Mouse (Mus musculus) embryonic facial prominence, embryonic 15.5 days (tissue): ENCODE measurements at regions not wholly inside any gene's neighbourhood (a gene's known extent, or its start where the extent isn't known, plus 50 kb on each side); places are given as distances from the start of the nearest gene placed in this dataset.

ENCODE experiments used
- ATAC-seq: fragments of 200-750 bp; cut with Nextera tagmentation; 2 replicates; pipeline ENCODE4 v1.8.0; 2017; ENCODE audit warnings: low read depth, moderate TSS enrichment; ENCODE audit not compliant: insufficient number of reproducible peaks, low FRiP score, low TSS enrichment
- H3K27ac ChIP-seq: fragments of 300-500 bp; sonication (generic); replicated peaks from 2 replicates; pipeline ENCODE4 v1.5.1; 2015; ENCODE audit warnings: mild to moderate bottlenecking, inconsistent platforms
- H3K27me3 ChIP-seq: fragments of 300-500 bp; sonication (generic); 2 replicates; pipeline ENCODE4 v1.6.1; 2015; ENCODE audit warnings: inconsistent platforms
- H3K36me3 ChIP-seq: fragments of 300-500 bp; sonication (generic); 2 replicates; pipeline ENCODE4 v1.6.1; 2015; ENCODE audit warnings: mild to moderate bottlenecking, inconsistent platforms
- H3K4me1 ChIP-seq: fragments of 300-500 bp; sonication (generic); 2 replicates; pipeline ENCODE4 v1.6.1; 2015; ENCODE audit warnings: inconsistent platforms
- H3K4me2 ChIP-seq: fragments of 300-500 bp; sonication (generic); replicated peaks from 2 replicates; pipeline ENCODE4 v1.6.1; 2015; ENCODE audit warnings: mild to moderate bottlenecking, inconsistent platforms
- H3K4me3 ChIP-seq: fragments of 300-500 bp; sonication (generic); replicated peaks from 2 replicates; pipeline ENCODE4 v1.5.1; 2015; ENCODE audit warnings: mild to moderate bottlenecking, inconsistent platforms
- H3K9ac ChIP-seq: fragments of 300-500 bp; sonication (generic); 2 replicates; pipeline ENCODE4 v1.6.1; 2015; ENCODE audit warnings: inconsistent platforms
- H3K9me3 ChIP-seq: fragments of 300-500 bp; sonication (generic); replicated peaks from 2 replicates; pipeline ENCODE4 v1.6.1; 2016; ENCODE audit warnings: inconsistent platforms
- WGBS: fragments of 180-500 bp; shearing (Covaris S2); methylation state at CpG from one replicate; pipeline ENCODE4 v1.1.7; 2015; 5-methylcytosine and 5-hydroxymethylcytosine counted together

DNA sequence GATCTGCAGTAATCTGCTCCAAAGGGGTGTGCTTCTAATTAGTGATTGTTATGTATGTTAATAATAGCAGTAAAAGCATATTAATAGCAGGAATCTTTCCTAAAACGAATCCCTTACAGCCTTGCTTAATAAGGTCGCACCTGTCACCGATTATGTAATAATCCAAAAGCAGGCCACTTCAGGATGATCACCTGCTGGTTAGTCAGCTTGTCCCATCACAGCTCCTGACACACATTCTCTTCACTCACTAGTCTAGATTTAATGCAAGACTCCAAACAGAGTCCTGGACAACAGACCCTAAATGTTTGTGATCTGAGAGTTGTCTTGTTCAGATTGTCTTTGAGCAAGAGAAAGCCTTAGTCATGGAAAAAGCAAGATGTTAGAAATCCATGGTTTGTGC, 85.2 kb upstream of the Kctd3 start:
- Histone ChIP-seq H3K27ac (no peak overlapping the region), H3K4me1 (no peaks in the 10 kb centered on the region), H3K4me3 (no peak overlapping the region), H3K9ac (no peak overlapping the region), H3K9me3 (no peaks in the 10 kb centered on the region), H3K4me2 (no peak overlapping the region), H3K36me3 (no peaks in the 10 kb centered on the region), H3K27me3 (no peaks in the 10 kb centered on the region)
- WGBS = 80% methylated on average over 3 of the region's 3 CpGs
- no peak for ATAC-seq

DNA sequence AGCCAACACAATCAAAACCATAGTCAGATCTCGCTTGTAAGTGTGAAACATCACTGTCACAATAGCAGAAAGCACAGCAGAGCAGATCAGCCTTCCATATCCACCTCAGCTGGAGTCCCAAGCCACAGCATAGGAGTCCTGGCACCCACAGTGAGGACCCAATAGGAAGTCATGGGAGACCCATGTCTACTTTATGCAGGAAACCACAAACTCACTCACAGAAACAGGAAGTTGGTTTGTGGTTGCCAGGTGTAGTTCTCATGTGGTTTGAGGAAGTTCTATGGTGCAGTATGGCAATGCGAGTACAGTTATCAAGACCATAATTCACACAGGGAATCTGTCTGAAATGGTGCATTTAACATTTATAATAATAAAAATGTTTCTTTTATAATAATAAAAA, 77.6 kb upstream of the Kctd3 start:
- Histone ChIP-seq H3K9ac (no peak overlapping the region), H3K4me1 (peaks cover 4% of the 10 kb centered on the region), H3K4me3 (no peak overlapping the region), H3K27me3 (no peaks in the 10 kb centered on the region), H3K27ac (no peak overlapping the region), H3K9me3 (no peaks in the 10 kb centered on the region), H3K4me2 (no peak overlapping the region), H3K36me3 (no peaks in the 10 kb centered on the region)
- ATAC-seq = no peak
- WGBS = 81% methylated on average over 2 of the region's 2 CpGs

DNA sequence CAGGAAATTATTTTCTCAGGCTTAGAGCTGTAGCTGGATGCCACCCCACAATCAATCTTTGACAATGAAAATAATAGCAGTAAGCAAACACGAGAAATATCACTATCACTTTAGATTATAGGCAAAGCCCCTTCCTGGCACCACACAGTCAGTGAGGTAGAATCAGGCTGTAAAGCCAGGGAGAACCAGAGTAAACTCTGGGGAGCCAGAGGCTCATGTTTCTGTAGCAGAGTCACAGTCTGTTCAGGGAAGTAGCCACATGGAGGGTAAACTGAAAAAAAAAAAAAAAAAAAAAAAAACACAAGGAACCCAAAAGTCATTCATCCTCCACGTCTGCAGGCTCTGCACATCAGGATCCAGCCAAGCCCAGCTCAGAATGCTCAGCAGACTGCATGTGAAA, 73.6 kb upstream of the Kctd3 start:
- H3K4me2 ChIP-seq = peak overlapping the region; percentile 33; the same call in 1 of the 2 replicates

DNA sequence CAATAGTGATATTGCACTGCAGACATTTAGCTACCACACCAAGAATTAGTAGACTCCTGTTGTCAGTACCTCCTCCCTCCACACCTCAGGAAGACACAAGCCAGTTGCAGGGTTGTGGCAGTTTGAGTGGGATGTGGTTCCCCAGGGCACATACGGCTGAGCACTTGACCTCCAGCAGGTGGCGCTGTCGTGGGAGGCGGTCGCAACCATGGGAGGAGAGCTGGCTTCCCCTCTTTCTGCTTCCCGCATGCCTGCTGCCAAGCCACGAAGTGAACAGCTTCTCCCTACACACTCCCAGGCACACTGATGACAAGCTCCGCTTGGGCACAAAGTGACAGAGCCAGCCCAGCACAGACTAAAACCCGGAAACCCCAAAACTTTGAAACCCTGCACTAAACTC, 73.2 kb upstream of the Kctd3 start:
- H3K4me3 ChIP-seq = no peak overlapping the region
- 23% methylated on average over 9 of the region's 9 CpGs for WGBS
- H3K4me2 ChIP-seq = peak overlapping the region; percentile 33
- H3K27me3 ChIP-seq = no peaks in the 10 kb centered on the region
- H3K9me3 ChIP-seq = no peaks in the 10 kb centered on the region
- H3K27ac ChIP-seq = no peak overlapping the region
- peaks cover 4% of the 10 kb centered on the region for H3K4me1 ChIP-seq
- ATAC-seq = peak; percentile 65; the same call in 1 of the 2 replicates
- no peaks in the 10 kb centered on the region for H3K36me3 ChIP-seq
- no peak overlapping the region for H3K9ac ChIP-seq

More for the DNA sequence above, 73.6 kb upstream of the Kctd3 start:
- no peak overlapping the region for H3K9ac ChIP-seq
- H3K27ac ChIP-seq = no peak overlapping the region
- no peaks in the 10 kb centered on the region for H3K36me3 ChIP-seq
- H3K4me3 ChIP-seq = no peak overlapping the region
- H3K9me3 ChIP-seq = no peaks in the 10 kb centered on the region
- H3K27me3 ChIP-seq = no peaks in the 10 kb centered on the region
- peaks cover 4% of the 10 kb centered on the region for H3K4me1 ChIP-seq
- no peak for ATAC-seq
- 40% methylated on average over 2 of the region's 2 CpGs for WGBS

DNA sequence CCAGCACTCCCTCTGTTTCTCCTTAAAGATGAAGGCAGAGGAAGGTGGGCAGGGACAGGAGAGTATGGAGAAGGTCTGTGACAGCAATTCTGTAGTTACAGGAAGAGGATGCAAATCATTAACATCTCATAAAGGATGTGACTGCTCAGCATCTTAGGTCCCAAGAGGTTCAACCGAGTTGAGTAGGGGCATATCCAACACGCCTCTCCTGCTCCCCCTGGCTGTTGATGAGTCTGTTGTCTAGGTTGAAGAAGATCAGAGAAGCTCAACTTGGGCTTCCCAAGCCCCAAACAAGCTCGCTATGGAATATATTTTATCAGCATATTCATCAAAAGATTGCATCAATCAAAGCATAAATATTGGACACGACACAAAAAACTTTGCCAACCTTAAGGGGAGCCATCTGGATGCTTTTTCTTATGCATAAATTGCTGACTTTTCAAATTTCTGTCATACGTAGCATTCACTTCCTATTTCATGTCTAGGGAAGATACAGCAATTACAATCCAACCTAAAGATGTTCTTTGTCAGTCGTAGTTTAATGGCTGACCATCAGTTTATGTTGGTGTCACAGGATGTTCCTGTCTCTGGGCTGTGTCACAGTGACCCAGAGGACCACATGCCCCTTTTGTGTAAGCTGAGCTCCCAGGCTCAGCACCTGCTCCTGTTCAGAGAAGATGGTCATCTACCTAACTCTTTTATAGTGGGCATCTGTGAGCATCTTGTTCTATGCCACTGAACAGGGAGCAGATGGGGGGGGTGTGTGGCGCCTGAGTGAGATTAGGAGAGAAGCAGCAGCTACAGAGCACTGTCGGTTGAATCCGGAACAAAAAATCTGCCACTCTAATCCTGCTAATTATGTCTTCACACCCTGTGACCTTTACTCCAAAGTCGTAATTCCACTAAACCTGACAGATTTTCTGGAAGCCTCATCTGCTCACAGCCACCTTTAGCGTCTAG, 72.1 kb upstream of the Kctd3 start:
- Histone ChIP-seq H3K9ac (no peak overlapping the region), H3K4me2 (no peak overlapping the region), H3K4me3 (no peak overlapping the region), H3K27ac (no peak overlapping the region), H3K9me3 (no peaks in the 10 kb centered on the region), H3K4me1 (peaks cover 4% of the 10 kb centered on the region), H3K27me3 (no peaks in the 10 kb centered on the region), H3K36me3 (no peaks in the 10 kb centered on the region)
- 67% methylated on average over 11 of the region's 11 CpGs for WGBS
- ATAC-seq = no peak

DNA sequence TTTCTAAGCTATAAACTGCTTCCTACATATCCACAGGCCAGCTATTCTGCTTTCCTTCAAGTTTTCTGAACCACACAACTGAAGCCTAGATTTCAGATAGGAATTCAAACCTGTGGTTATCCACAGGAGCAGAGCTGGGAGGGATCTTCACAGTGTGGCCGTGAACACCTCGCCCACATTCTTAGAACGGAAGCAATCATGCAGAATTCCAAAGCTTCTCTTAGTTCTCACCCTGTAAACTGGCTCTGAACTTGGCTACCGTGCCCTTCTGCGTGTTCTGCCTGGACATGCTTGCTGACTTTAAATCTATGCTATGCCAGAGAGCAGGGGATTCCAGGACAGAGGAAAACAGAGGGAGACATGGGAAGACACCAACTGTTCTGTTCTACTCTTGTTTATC, 70.2 kb upstream of the Kctd3 start:
- Histone ChIP-seq H3K4me1 (peaks cover 4% of the 10 kb centered on the region), H3K27ac (no peak overlapping the region), H3K27me3 (no peaks in the 10 kb centered on the region), H3K36me3 (no peaks in the 10 kb centered on the region), H3K4me2 (no peak overlapping the region), H3K9me3 (no peaks in the 10 kb centered on the region), H3K9ac (no peak overlapping the region), H3K4me3 (no peak overlapping the region)
- WGBS = 61% methylated on average over 5 of the region's 5 CpGs
- no peak for ATAC-seq

DNA sequence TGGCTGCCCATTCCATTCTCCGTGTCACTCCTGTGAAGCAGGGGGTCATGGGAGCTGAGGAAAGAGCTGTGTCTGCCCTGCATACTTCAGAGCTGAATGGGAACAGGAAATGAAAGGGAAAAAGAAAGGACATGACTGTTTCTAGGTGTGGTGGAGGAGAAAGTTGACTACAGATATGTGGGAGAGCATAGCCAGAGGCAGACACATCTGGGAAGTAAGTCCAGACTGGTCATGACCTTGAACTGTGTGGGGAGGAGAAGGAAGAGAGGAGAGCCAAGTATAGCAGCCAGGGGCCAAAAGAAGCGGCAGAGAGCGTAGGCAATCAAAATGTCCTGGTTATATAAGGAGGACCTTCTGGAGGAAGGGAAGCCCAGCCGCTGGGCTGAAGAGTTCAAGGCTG, 68.6 kb upstream of the Kctd3 start:
- no peak overlapping the region for H3K9ac ChIP-seq
- no peaks in the 10 kb centered on the region for H3K36me3 ChIP-seq
- no peak for ATAC-seq
- H3K9me3 ChIP-seq = no peaks in the 10 kb centered on the region
- no peak overlapping the region for H3K4me2 ChIP-seq
- H3K27ac ChIP-seq = no peak overlapping the region
- no peak overlapping the region for H3K4me3 ChIP-seq
- H3K4me1 ChIP-seq = peaks cover 4% of the 10 kb centered on the region
- WGBS = 77% methylated on average over 4 of the region's 4 CpGs
- no peaks in the 10 kb centered on the region for H3K27me3 ChIP-seq

DNA sequence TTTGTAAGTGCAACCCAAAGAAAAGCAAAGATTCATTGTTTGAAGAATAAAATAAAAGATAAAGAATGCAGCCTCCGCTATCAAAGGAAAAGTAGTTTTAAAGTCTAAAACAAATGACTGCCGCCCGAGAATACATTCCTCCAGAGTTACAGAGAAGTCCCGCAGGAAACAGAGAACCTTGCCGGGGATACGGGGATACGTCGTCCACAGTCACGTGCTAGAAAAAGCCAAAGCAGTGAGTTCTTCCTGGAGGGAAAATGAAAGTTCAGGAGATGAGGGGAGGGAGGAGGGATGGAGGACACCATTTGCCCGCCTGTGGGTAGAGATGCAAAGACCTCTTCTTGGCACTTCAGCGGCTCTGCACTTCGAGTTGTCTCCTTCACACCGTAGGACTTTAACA, 68.0 kb upstream of the Kctd3 start:
- Histone ChIP-seq H3K36me3 (no peaks in the 10 kb centered on the region), H3K9me3 (no peaks in the 10 kb centered on the region), H3K9ac (no peak overlapping the region), H3K27ac (no peak overlapping the region), H3K4me3 (no peak overlapping the region), H3K4me1 (peaks cover under 1% of the 10 kb centered on the region; the same call in 1 of the 2 replicates), H3K27me3 (no peaks in the 10 kb centered on the region), H3K4me2 (no peak overlapping the region)
- ATAC-seq = no peak
- WGBS = 75% methylated on average over 13 of the region's 13 CpGs

DNA sequence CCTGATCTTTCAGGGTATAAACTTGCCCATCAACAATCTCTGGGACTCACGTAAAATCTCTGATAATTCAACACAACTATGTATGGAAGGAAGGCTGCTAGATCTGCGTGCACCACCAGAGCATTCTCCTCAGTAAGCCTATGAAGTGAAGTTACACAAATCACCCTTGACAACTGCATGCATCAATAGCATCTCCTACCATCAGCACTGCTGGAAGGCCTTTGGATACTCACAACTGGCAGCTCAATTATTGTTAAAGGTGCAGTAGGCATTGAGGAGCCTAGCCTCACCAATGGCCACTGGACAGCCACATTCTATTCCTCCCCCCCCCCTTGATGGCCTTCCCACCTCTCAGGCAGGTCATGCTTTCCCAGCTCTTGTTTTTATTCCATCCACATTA, 64.9 kb upstream of the Kctd3 start:
- H3K4me2 ChIP-seq = no peak overlapping the region
- 82% methylated on average over 2 of the region's 2 CpGs for WGBS
- H3K4me1 ChIP-seq = peaks cover 3% of the 10 kb centered on the region; the same call in 1 of the 2 replicates
- ATAC-seq = no peak
- no peak overlapping the region for H3K9ac ChIP-seq
- no peaks in the 10 kb centered on the region for H3K27me3 ChIP-seq
- no peaks in the 10 kb centered on the region for H3K36me3 ChIP-seq
- no peak overlapping the region for H3K4me3 ChIP-seq
- no peak overlapping the region for H3K27ac ChIP-seq
- H3K9me3 ChIP-seq = no peaks in the 10 kb centered on the region

DNA sequence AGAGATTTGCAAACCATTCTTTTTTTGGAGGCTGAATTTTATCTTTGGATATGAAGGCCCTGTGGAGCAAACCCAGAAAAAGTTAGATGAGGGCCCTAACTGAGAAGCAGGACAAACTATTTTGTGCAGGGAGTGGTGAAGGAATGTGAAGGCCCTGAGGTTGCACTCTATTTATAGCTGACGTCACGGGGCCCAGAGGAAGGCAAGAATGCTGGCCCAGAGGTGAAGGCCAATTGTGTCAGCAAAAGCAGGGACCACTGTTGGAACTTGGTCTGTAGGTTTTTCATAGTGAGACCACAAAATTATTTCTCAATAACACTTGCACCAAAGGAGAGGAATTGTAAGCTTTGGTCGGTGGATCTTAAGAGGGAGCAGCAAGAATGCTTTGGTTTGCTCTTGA, 60.6 kb upstream of the Kctd3 start:
- WGBS = 54% methylated on average over 3 of the region's 3 CpGs
- Histone ChIP-seq H3K4me3 (no peak overlapping the region), H3K27me3 (no peaks in the 10 kb centered on the region), H3K27ac (no peak overlapping the region), H3K9me3 (no peaks in the 10 kb centered on the region), H3K9ac (no peak overlapping the region), H3K4me1 (peaks cover 5% of the 10 kb centered on the region; the same call in 1 of the 2 replicates), H3K36me3 (no peaks in the 10 kb centered on the region), H3K4me2 (no peak overlapping the region)
- ATAC-seq = no peak

DNA sequence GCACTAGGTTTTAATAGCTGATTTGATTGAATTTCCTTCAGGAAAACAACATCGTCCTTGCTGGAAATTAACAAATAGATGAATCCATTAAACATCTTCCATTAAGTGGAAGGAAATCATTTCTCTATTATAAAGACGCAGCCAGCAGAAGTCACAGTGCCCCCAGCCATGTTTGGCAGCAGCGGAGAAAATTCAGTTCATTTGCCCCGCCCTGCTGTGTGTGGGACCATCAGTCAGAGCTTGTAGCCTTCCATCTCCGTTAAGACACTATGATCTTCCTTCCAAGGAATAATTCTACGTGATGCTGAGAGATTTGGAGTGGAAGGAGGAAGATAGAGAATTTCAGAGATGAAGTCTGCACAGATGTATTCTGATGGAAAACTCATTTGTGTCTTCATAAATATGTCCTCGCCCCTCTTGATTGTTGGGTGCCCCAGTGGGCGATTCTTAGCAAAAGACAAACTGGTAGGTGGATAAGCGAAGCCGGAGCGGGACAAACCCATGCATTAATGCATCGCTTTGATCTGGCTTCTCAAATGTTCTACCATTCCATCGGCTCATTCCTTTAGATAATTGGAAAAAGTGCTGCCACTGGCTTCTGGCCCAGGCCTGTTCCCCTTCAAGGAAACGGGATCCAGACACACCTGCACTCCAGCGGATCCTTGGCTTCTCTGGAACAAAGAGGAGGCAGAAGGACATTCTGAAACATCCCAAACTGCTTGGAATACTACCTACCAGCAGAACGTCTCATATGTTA, 59.7 kb upstream of the Kctd3 start:
- no peaks in the 10 kb centered on the region for H3K27me3 ChIP-seq
- no peak overlapping the region for H3K4me3 ChIP-seq
- H3K4me1 ChIP-seq = peaks cover 5% of the 10 kb centered on the region; the same call in 1 of the 2 replicates
- H3K4me2 ChIP-seq = no peak overlapping the region
- no peak overlapping the region for H3K27ac ChIP-seq
- 41% methylated on average over 16 of the region's 16 CpGs for WGBS
- H3K9ac ChIP-seq = no peak overlapping the region
- H3K36me3 ChIP-seq = no peaks in the 10 kb centered on the region
- no peak for ATAC-seq
- H3K9me3 ChIP-seq = no peaks in the 10 kb centered on the region
